Mouse (Mus musculus): ENCODE results near the gene Sptb. TPM values are rescaled to one million over a fixed set of nuclear protein-coding genes. Genes with fewer than 3 reads are reported as not detected.
A peak's percentile ranks its signal among the peaks of the same experiment; 100 is the strongest.

Gene Sptb
- polyA plus RNA-seq, 2 experiments: 39.7 to 59.4 TPM

GRCm38 (mm10) chr12:76619847-76620246 lies 90.5 kb downstream of the Sptb start:
- Histone ChIP-seq H3K27ac (no peak overlapping the region), H3K27me3 (ENCODE audit: control insufficient read depth, insufficient read depth, low read length) (no peaks in the 10 kb centered on the region), H3K4me2 (ENCODE audit: low read depth) (no peak overlapping the region), H3K4me3 (ENCODE audit: insufficient read depth in 1 of 2, low read depth in 2 of 2, low read length in 2 of 2) (no peak overlapping the region), H3K4me1 (replicated peaks; ENCODE audit: control insufficient read depth in 2 of 2, insufficient read depth in 2 of 2, low read length in 1 of 2) (no peaks in the 10 kb centered on the region), H3K9me3 (ENCODE audit: control insufficient read depth, low read length) (no peaks in the 10 kb centered on the region), H3K9ac (replicated peaks) (no peak overlapping the region), H3K36me3 (replicated peaks; ENCODE audit: control insufficient read depth, insufficient read depth, low read depth) (peaks cover 99% of the 10 kb centered on the region)
- no peak for DNase-seq (ENCODE audit: low read depth in 3 of 3, low spot score in 3 of 3)
- 67% methylated on average over 5 of the region's 5 CpGs for WGBS (ENCODE audit: insufficient replicate concordance)
- TF ChIP-seq EP300 (IDR thresholded peaks at IDR 0.05; ENCODE audit: low read depth) (no peak), CTCF (IDR thresholded peaks at IDR 0.05; ENCODE audit: low read depth) (no peak)
- peak; percentile 26; the same call in 1 of the 2 replicates for ATAC-seq (ENCODE audit: insufficient read depth)

- Histone ChIP-seq H3K9ac (replicated peaks) (no peak overlapping the region), H3K9me3 (ENCODE audit: control insufficient read depth, low read length) (no peaks in the 10 kb centered on the region), H3K4me3 (ENCODE audit: insufficient read depth in 1 of 2, low read depth in 2 of 2, low read length in 2 of 2) (no peak overlapping the region), H3K4me2 (ENCODE audit: low read depth) (no peak overlapping the region), H3K4me1 (replicated peaks; ENCODE audit: control insufficient read depth in 2 of 2, insufficient read depth in 2 of 2, low read length in 1 of 2) (no peaks in the 10 kb centered on the region), H3K36me3 (replicated peaks; ENCODE audit: control insufficient read depth, insufficient read depth, low read depth) (peaks cover 99% of the 10 kb centered on the region), H3K27ac (no peak overlapping the region), H3K27me3 (ENCODE audit: control insufficient read depth, insufficient read depth, low read length) (no peaks in the 10 kb centered on the region)
- ATAC-seq (ENCODE audit: insufficient read depth) (no peak), DNase-seq (ENCODE audit: low read depth in 3 of 3, low spot score in 3 of 3) (no peak)
- 88% methylated on average over 4 of the region's 4 CpGs for WGBS (ENCODE audit: insufficient replicate concordance)
- TF ChIP-seq EP300 (IDR thresholded peaks at IDR 0.05; ENCODE audit: low read depth) (no peak), CTCF (IDR thresholded peaks at IDR 0.05; ENCODE audit: low read depth) (no peak)
Observed at GRCm38 (mm10) chr12:76618175-76618574, 92.2 kb downstream of the Sptb start.

DNA sequence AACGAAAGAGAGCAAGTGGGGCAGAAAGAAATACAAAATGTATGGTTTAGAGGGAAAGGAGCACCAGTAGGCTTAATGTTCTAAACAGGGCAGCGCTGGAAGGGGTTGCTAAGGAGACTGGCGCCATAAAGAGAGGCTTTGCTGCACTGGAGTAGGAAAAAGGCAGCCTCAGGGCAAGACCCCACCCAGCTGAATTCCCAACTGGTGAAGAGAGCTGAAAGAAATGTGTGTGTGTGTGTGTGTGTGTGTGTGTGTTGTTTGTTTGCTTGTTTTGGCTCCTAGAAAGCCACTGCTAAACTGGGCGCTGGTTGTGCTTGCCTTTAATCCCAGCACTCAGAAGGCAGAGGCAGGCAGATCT lies 94.8 kb downstream of the Sptb start:
- Histone ChIP-seq H3K36me3 (replicated peaks; ENCODE audit: control insufficient read depth, insufficient read depth, low read depth) (peaks cover 99% of the 10 kb centered on the region), H3K9me3 (ENCODE audit: control insufficient read depth, low read length) (no peaks in the 10 kb centered on the region), H3K27ac (no peak overlapping the region), H3K9ac (replicated peaks) (no peak overlapping the region), H3K27me3 (ENCODE audit: control insufficient read depth, insufficient read depth, low read length) (no peaks in the 10 kb centered on the region), H3K4me2 (ENCODE audit: low read depth) (no peak overlapping the region), H3K4me3 (ENCODE audit: insufficient read depth in 1 of 2, low read depth in 2 of 2, low read length in 2 of 2) (no peak overlapping the region), H3K4me1 (replicated peaks; ENCODE audit: control insufficient read depth in 2 of 2, insufficient read depth in 2 of 2, low read length in 1 of 2) (no peaks in the 10 kb centered on the region)
- WGBS (ENCODE audit: insufficient replicate concordance): 87% methylated on average over 4 of the region's 4 CpGs
- DNase-seq (ENCODE audit: low read depth in 3 of 3, low spot score in 3 of 3): no peak
- no peak for ATAC-seq (ENCODE audit: insufficient read depth)
- TF ChIP-seq CTCF (IDR thresholded peaks at IDR 0.05; ENCODE audit: low read depth): no peak
- TF ChIP-seq EP300 (IDR thresholded peaks at IDR 0.05; ENCODE audit: low read depth): no peak

DNA sequence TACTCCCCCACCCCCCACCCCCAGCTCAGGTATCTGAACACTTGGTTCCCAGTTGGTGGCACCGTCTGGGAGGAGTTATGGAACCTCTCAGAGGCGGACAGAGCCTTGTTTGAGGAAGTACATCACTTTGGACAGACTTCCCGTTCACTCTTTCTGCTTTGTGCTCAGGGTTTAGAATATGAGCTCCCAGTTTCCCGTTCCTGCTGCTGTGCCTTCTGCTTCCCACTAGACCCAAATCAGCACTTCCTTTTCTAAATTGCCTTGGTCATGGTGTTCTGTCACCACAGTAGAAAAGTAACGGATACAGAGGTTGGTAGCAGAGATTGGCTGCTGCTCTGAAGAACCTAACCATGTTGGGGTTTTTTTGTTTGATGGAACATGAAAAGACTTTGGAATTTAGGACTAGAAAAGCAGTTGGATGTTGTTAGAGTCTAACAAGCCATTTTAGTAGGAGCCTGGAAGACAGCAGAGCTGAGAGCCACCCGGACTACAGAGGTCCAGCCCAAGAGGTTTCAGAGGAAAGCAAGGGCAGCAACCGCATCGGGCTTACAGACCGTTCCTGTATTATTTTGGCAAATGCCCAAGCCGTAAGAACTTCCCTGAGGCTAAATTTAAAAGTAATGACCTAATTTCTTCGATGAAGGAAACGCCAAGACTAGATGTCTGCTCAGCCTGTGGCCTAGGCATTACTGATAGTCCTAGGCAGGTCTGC lies 95.3 kb downstream of the Sptb start:
- no peak for DNase-seq (ENCODE audit: low read depth in 3 of 3, low spot score in 3 of 3)
- H3K4me3 ChIP-seq (ENCODE audit: insufficient read depth in 1 of 2, low read depth in 2 of 2, low read length in 2 of 2): no peak overlapping the region
- H3K4me2 ChIP-seq (ENCODE audit: low read depth): no peak overlapping the region
- H3K4me1 ChIP-seq (replicated peaks; ENCODE audit: control insufficient read depth in 2 of 2, insufficient read depth in 2 of 2, low read length in 1 of 2): no peaks in the 10 kb centered on the region
- H3K9ac ChIP-seq (replicated peaks): no peak overlapping the region
- TF ChIP-seq EP300 (IDR thresholded peaks at IDR 0.05; ENCODE audit: low read depth) (no peak), CTCF (IDR thresholded peaks at IDR 0.05; ENCODE audit: low read depth) (no peak)
- H3K27ac ChIP-seq: no peak overlapping the region
- ATAC-seq (ENCODE audit: insufficient read depth): no peak
- H3K27me3 ChIP-seq (ENCODE audit: control insufficient read depth, insufficient read depth, low read length): no peaks in the 10 kb centered on the region
- WGBS (ENCODE audit: insufficient replicate concordance): 54% methylated on average over 12 of the region's 12 CpGs
- no peaks in the 10 kb centered on the region for H3K9me3 ChIP-seq (ENCODE audit: control insufficient read depth, low read length)
- peaks cover 99% of the 10 kb centered on the region for H3K36me3 ChIP-seq (replicated peaks; ENCODE audit: control insufficient read depth, insufficient read depth, low read depth)

- Histone ChIP-seq H3K27ac (no peak overlapping the region), H3K9me3 (ENCODE audit: control insufficient read depth, low read length) (no peaks in the 10 kb centered on the region), H3K4me3 (ENCODE audit: insufficient read depth in 1 of 2, low read depth in 2 of 2, low read length in 2 of 2) (no peak overlapping the region), H3K27me3 (ENCODE audit: control insufficient read depth, insufficient read depth, low read length) (no peaks in the 10 kb centered on the region), H3K9ac (replicated peaks) (no peak overlapping the region), H3K36me3 (replicated peaks; ENCODE audit: control insufficient read depth, insufficient read depth, low read depth) (peaks cover 99% of the 10 kb centered on the region), H3K4me1 (replicated peaks; ENCODE audit: control insufficient read depth in 2 of 2, insufficient read depth in 2 of 2, low read length in 1 of 2) (no peaks in the 10 kb centered on the region), H3K4me2 (ENCODE audit: low read depth) (no peak overlapping the region)
- ATAC-seq (ENCODE audit: insufficient read depth): peak; percentile 4; the same call in 1 of the 2 replicates
- TF ChIP-seq EP300 (IDR thresholded peaks at IDR 0.05; ENCODE audit: low read depth) (no peak), CTCF (IDR thresholded peaks at IDR 0.05; ENCODE audit: low read depth) (no peak)
- no peak for DNase-seq (ENCODE audit: low read depth in 3 of 3, low spot score in 3 of 3)
- 86% methylated on average over 12 of the region's 12 CpGs for WGBS (ENCODE audit: insufficient replicate concordance)
Observed at GRCm38 (mm10) chr12:76612621-76613020, 97.7 kb downstream of the Sptb start.

Measured in liver, embryonic 14.5 days (tissue).